Mouse (Mus musculus) heart, embryonic 12.5 days (tissue): Measurements from ENCODE around the gene Gpx4. TPM values are rescaled to one million over a fixed set of nuclear protein-coding genes. Genes with fewer than 3 reads are reported as not detected.
A peak's percentile ranks its signal among the peaks of the same experiment; 100 is the strongest.

ENCODE experiments used
- ATAC-seq: fragments of 200-750 bp; cut with Nextera tagmentation; 2 replicates; pipeline ENCODE4 v1.8.0; 2017; ENCODE audit warnings: moderate TSS enrichment, moderate library complexity; ENCODE audit not compliant: insufficient number of reproducible peaks, low FRiP score
- H3K27ac ChIP-seq: fragments of 300-500 bp; sonication (generic); 2 replicates; pipeline ENCODE4 v1.5.1; 2016; ENCODE audit warnings: mild to moderate bottlenecking, moderate library complexity; ENCODE audit not compliant: poor library complexity, severe bottlenecking
- H3K27me3 ChIP-seq: fragments of 300-500 bp; sonication (generic); replicated peaks from 2 replicates; pipeline ENCODE4 v1.6.1; 2016; ENCODE audit warnings: mild to moderate bottlenecking, moderate library complexity
- H3K36me3 ChIP-seq: fragments of 300-500 bp; sonication (generic); 2 replicates; pipeline ENCODE4 v1.6.1; 2016; ENCODE audit warnings: mild to moderate bottlenecking, moderate library complexity
- H3K4me1 ChIP-seq: fragments of 300-500 bp; sonication (generic); replicated peaks from 2 replicates; pipeline ENCODE4 v1.6.1; 2016; ENCODE audit warnings: mild to moderate bottlenecking
- H3K4me2 ChIP-seq: fragments of 300-500 bp; sonication (generic); 2 replicates; pipeline ENCODE4 v1.6.1; 2016; ENCODE audit warnings: mild to moderate bottlenecking, moderate library complexity
- H3K4me3 ChIP-seq: fragments of 300-500 bp; sonication (generic); 2 replicates; pipeline ENCODE4 v1.5.1; 2016; ENCODE audit warnings: mild to moderate bottlenecking
- H3K9ac ChIP-seq: fragments of 300-500 bp; sonication (generic); 2 replicates; pipeline ENCODE4 v1.6.1; 2016; ENCODE audit warnings: mild to moderate bottlenecking, moderate library complexity
- H3K9me3 ChIP-seq: fragments of 300-500 bp; sonication (generic); replicated peaks from 2 replicates; pipeline ENCODE4 v1.6.1; 2016; ENCODE audit warnings: mild to moderate bottlenecking, moderate library complexity
- WGBS: fragments of 180-500 bp; shearing (Covaris S2); methylation state at CpG from one replicate; pipeline ENCODE4 v1.1.7; 2016; 5-methylcytosine and 5-hydroxymethylcytosine counted together
- polyA plus RNA-seq: library from polyadenylated mRNA; unstranded; fragments of >200 nt; fragmentation: Nextera tagmentation; extraction: Ambion mirVana; gene quantifications from 2 replicates; pipeline ENCODE4 v1.2.1, GENCODE M21; 2016

Gpx4 gene
- polyA plus RNA-seq, 1 experiment from 2014 or later, result 717 TPM

DNA sequence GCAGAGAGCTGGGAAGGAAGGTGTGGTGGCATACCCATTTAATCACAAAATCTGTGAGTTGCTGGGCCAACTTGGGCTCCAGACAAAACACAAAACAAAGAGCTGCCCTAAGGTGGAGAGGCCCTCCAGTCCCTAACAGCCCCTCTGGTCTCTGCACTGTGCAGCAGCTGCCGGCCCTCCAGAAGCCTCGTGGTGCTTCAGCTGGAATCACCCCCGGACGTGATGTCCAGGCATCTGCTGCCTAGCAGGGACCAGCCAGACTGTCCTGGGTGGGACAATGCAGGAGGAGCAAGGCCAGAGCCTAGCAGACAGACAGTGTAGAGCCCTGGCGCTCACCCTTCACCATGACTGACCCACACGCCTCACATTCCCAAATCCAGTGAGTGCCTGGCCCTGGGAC, 44.6 kb downstream of the Gpx4 start:
- no peak overlapping the region for H3K27ac ChIP-seq
- 89% methylated on average over 6 of the region's 6 CpGs for WGBS
- H3K4me2 ChIP-seq, result no peak overlapping the region
- H3K9ac ChIP-seq, result no peak overlapping the region
- no peak for ATAC-seq
- no peaks in the 10 kb centered on the region for H3K9me3 ChIP-seq
- peaks cover 4% of the 10 kb centered on the region for H3K36me3 ChIP-seq
- H3K4me3 ChIP-seq, result no peak overlapping the region
- no peaks in the 10 kb centered on the region for H3K27me3 ChIP-seq
- H3K4me1 ChIP-seq, result peaks cover 56% of the 10 kb centered on the region

DNA sequence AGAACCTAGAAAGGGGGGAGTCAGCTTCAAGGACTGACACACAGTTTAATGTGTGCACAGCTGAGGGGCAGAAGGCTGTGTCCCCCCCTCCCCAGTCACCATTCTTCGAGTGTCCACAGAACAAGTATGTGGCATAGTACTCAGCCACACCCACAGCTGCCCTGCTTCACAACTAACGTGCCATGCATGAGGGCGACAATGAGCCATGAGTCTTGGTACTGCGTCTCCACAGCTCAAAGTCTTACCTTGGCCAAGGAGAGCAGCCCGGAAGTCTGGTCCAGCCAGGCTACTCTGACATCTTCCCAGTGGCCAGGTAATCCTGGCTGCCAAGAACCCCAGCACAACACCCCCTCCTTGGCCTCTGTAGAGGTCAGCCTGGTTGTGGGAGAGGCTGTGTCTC, 45.7 kb downstream of the Gpx4 start:
- no peak overlapping the region for H3K4me2 ChIP-seq
- peaks cover 4% of the 10 kb centered on the region for H3K36me3 ChIP-seq
- H3K27me3 ChIP-seq, result no peaks in the 10 kb centered on the region
- H3K4me3 ChIP-seq, result no peak overlapping the region
- WGBS, result 84% methylated on average over 5 of the region's 5 CpGs
- peaks cover 59% of the 10 kb centered on the region for H3K4me1 ChIP-seq
- H3K27ac ChIP-seq, result no peak overlapping the region
- H3K9ac ChIP-seq, result peak overlapping the region; percentile 11; the same call in 1 of the 2 replicates
- no peak for ATAC-seq
- no peaks in the 10 kb centered on the region for H3K9me3 ChIP-seq

DNA sequence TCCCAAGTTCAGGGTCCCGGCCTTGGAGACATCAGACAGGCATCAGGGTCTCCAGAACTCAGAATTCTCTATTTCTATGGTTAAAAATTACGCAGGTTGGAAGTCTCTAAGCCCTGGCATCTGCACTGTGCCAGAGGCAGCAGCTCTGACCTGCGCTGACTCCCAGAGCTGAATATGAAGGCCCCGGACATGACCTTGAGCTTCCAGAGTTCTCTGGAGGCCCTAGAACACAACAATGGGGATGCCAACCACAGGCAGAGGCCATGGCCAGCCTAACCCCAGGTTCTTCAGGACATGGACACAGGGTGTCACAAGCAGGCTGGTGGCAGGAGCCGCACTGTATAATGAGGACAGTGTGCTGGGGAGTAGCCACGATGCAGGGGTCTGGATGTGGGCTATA, 47.1 kb downstream of the Gpx4 start:
- Histone ChIP-seq H3K4me2 (no peak overlapping the region), H3K9ac (no peak overlapping the region), H3K27me3 (no peaks in the 10 kb centered on the region), H3K4me3 (no peak overlapping the region), H3K9me3 (no peaks in the 10 kb centered on the region), H3K27ac (no peak overlapping the region), H3K4me1 (peaks cover 68% of the 10 kb centered on the region), H3K36me3 (peaks cover 4% of the 10 kb centered on the region)
- WGBS, result 85% methylated on average over 6 of the region's 6 CpGs
- ATAC-seq, result no peak

DNA sequence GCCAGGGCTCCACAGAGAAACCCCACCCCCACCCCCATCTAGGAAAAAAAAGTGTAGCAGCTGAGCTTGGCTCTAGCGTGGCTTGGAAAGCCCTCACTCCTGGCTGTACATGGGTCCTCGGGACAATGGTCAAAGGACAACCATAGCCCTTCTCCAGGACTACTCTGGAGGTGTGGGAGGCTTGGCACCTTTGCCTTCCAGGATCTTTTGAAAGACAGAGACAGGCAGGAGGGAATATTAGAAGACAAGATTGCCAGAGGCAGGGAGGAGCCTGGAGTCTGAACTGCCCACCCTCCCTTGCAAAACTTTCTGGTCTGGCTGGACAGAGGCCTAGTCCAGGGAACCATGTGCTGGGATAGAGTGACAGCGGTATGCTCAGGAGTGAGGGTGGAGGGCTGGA, 47.7 kb downstream of the Gpx4 start:
- WGBS, result 76% methylated on average over 3 of the region's 3 CpGs
- no peak overlapping the region for H3K9ac ChIP-seq

DNA sequence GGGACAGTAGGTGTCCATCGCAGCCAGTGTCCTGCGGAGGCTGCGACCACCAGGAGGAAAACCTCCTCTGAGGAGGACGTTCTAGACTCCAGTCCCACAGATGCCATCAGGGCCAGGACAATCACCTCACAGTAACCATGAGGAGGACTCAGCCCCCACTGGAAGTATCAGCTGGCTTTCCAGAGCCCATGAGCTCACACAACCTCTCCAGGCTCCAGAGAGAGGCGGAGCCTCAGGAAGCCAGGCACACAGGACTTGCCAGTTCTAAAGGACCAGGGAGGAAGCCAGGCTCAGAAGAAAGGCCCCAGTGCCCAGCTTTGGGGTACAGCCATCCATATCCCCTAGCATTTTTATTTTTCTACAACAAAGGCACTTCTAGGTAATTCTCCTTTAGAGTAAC, 48.6 kb downstream of the Gpx4 start:
- Histone ChIP-seq H3K9me3 (no peaks in the 10 kb centered on the region), H3K36me3 (no peaks in the 10 kb centered on the region; the same call in none of the 2 replicates), H3K4me1 (peaks cover 82% of the 10 kb centered on the region), H3K9ac (peak overlapping the region; percentile 49), H3K27ac (no peak overlapping the region), H3K4me3 (no peak overlapping the region), H3K4me2 (no peak overlapping the region), H3K27me3 (no peaks in the 10 kb centered on the region)
- no peak for ATAC-seq
- WGBS, result 84% methylated on average over 5 of the region's 5 CpGs

More for the DNA sequence above, 47.7 kb downstream of the Gpx4 start:
- Histone ChIP-seq H3K9me3 (no peaks in the 10 kb centered on the region), H3K4me1 (peaks cover 74% of the 10 kb centered on the region), H3K4me2 (no peak overlapping the region), H3K27ac (no peak overlapping the region), H3K27me3 (no peaks in the 10 kb centered on the region), H3K4me3 (no peak overlapping the region), H3K36me3 (peaks cover 4% of the 10 kb centered on the region)
- no peak for ATAC-seq

DNA sequence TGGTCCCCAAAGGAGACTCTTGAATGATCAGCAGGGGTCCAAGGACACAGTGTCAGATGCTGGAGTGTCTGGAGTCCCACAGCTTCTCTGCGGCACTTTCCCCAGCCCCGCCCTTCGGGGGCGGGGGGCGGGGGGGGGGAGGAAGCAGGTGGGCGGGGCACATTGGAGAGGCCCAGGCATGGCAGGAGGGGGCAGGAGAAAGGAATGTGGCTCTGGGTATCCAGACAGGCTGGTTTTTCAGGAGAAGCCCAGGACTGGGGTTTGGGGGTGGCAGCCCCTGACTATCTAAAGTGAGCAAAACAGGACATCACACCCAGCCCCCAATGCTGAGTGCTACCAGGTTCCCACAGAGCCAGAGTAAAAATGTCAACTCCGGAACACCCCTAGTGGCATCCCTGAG, 50.3 kb downstream of the Gpx4 start:
- peak; percentile 40; the same call in 1 of the 2 replicates for ATAC-seq
- 0 out of 2 replicates have a peak overlapping the region, but pooled peaks have one; percentile 34 for H3K9ac ChIP-seq
- H3K4me1 ChIP-seq, result peaks cover 94% of the 10 kb centered on the region
- WGBS, result 10% methylated on average over 7 of the region's 7 CpGs
- no peaks in the 10 kb centered on the region for H3K9me3 ChIP-seq
- H3K27ac ChIP-seq, result peak overlapping the region; percentile 19
- H3K36me3 ChIP-seq, result no peaks in the 10 kb centered on the region
- H3K4me3 ChIP-seq, result no peak overlapping the region
- peak overlapping the region; percentile 42 for H3K4me2 ChIP-seq
- H3K27me3 ChIP-seq, result no peaks in the 10 kb centered on the region

DNA sequence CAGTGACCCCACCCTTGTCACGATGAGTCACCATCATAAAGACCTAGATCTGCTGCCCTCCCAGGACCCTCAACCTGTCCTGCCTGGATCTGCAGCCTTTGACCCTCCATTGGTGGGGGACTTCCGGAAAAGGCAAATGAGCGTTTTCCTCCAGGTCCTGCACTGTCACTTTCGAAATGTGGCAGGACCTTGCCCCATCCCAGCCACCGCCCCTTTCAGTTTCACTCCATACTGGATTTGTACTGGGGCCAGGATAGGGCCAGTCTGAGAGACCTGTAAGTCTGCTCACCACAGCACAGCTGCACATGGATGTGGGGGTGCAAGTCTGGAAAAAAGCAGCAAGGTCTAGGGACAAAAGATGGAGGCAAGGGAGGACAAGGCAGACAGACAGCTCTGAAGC, 51.7 kb downstream of the Gpx4 start:
- Histone ChIP-seq H3K27ac (no peak overlapping the region), H3K36me3 (no peaks in the 10 kb centered on the region), H3K4me2 (no peak overlapping the region), H3K4me1 (peaks cover 89% of the 10 kb centered on the region), H3K9ac (no peak overlapping the region), H3K4me3 (no peak overlapping the region), H3K9me3 (no peaks in the 10 kb centered on the region), H3K27me3 (no peaks in the 10 kb centered on the region)
- no peak for ATAC-seq
- WGBS, result 78% methylated on average over 5 of the region's 5 CpGs

DNA sequence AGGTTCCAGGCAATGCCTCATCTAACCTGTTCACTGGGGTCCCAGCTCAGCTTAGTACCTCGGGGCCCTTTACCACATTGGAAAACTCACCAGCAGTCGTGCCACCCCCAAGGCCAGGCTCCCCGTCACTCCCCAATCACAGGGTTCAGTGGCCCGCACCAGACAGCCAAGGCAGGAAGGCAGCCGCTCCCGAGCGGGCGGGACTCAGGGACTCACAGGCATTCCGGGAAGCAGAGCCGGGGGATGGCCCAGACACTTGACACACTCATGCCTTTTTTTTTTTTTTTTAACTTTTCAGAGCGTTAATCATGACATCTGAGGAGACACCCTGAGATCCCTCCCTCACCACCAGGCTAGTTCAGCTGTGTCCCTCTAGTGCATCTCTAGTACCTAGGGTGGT, 54.0 kb downstream of the Gpx4 start:
- Histone ChIP-seq H3K9me3 (no peaks in the 10 kb centered on the region), H3K27me3 (no peaks in the 10 kb centered on the region), H3K27ac (no peak overlapping the region), H3K9ac (0 out of 2 replicates have a peak overlapping the region, but pooled peaks have one; percentile 93), H3K36me3 (no peaks in the 10 kb centered on the region), H3K4me2 (peak overlapping the region; percentile 98), H3K4me3 (peak overlapping the region; percentile 94), H3K4me1 (peaks cover 68% of the 10 kb centered on the region)
- 35% methylated on average over 11 of the region's 11 CpGs for WGBS
- ATAC-seq, result no peak

DNA sequence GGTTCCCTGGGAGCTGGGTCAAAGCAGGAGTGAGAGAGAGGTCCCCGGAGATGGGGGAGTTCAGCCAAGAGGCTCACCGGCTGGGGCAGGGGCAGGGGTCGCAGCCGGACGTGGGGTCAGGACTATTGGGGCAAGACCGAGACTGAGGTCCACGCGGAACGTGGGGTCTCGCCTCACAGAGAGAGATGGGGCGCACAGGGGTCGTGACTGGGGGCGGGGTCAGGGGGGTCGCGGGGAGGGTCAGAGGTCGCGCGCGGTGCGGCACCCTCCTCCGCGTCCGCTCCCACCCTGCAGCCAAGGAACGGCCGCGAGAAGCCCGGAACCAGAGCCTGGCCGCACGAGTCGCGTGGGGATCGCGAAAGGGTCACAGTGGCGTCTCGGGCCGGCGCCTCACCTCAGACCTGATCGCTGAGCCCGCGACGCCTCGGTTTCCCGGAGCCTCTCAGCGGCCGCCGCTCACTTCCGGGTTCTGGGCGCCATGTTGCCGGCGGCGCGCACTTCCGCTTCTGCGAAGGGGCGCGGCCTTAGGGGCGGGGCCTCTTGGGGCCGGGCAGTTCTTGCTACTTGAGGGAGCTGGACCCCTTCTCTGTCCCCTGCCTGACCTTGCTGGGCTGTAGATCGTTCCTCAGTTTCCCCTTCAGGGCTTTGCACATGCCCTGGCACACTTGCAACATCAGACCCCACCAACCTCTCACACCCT, 55.4 kb downstream of the Gpx4 start:
- Histone ChIP-seq H3K36me3 (no peaks in the 10 kb centered on the region), H3K27ac (peak overlapping the region; percentile 57), H3K4me1 (peaks cover 54% of the 10 kb centered on the region), H3K9ac (peak overlapping the region; percentile 93), H3K9me3 (no peaks in the 10 kb centered on the region), H3K4me2 (peak overlapping the region; percentile 98), H3K27me3 (no peaks in the 10 kb centered on the region), H3K4me3 (peak overlapping the region; percentile 94)
- WGBS, result under 1% methylated on average over 54 of the region's 59 CpGs
- ATAC-seq, result peak; percentile 89

DNA sequence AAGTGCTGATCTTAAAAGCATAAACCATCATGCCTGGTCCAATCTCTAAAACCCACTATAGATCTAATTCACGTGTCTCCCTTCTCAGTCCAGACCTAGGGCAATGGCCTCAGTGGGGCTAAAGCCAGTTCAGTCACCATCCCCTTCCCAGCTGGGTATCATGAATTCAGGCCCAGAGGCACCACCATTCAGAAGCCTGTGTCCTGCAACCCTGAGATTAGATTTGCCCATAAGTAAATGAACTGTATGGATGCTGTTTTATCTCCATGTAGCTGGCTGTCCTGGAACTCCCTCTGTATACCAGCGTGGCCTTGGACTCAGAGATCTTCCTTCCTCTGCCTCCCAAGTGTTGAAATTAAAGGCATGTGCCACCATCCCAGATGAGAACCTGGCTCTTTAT, 56.1 kb downstream of the Gpx4 start:
- H3K4me3 ChIP-seq, result no peak overlapping the region
- H3K4me2 ChIP-seq, result peak overlapping the region; percentile 98; the same call in 1 of the 2 replicates

DNA sequence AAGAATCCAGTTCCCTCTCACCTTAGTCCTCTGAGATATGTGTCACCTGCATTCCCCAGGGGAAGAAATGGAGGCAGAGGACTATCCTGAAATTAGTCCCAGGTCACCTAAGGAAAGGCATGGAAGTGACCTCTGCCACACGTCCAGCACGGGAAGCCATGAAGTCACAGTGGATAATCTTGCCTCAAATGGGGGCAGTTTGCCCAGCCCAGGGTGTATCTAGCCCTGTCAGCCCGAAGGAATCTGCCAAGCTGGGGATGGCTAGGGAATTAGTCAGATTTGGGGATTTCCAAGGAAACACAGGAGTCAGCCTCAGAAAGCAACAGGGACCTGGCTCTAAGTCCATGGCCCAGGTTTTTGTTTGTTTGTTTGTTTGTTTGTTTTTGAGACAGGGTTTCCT, 57.2 kb downstream of the Gpx4 start:
- WGBS, result 78% methylated on average over 3 of the region's 3 CpGs
- Histone ChIP-seq H3K36me3 (no peaks in the 10 kb centered on the region), H3K27ac (no peak overlapping the region), H3K4me3 (no peak overlapping the region), H3K4me1 (peaks cover 36% of the 10 kb centered on the region), H3K27me3 (no peaks in the 10 kb centered on the region), H3K9ac (no peak overlapping the region), H3K4me2 (no peak overlapping the region), H3K9me3 (no peaks in the 10 kb centered on the region)
- ATAC-seq, result no peak

More for the DNA sequence above, 56.1 kb downstream of the Gpx4 start:
- Histone ChIP-seq H3K9ac (peak overlapping the region; percentile 93), H3K27me3 (no peaks in the 10 kb centered on the region), H3K27ac (peak overlapping the region; percentile 57; the same call in 1 of the 2 replicates), H3K4me1 (peaks cover 47% of the 10 kb centered on the region), H3K9me3 (no peaks in the 10 kb centered on the region), H3K36me3 (no peaks in the 10 kb centered on the region)
- WGBS, result 78% methylated on average over 2 of the region's 2 CpGs
- ATAC-seq, result no peak; the same call in 1 of the 2 replicates
